20 mouse cellular contexts compared by ENCODE assay signal in genomic region chr2:127775013-127775412, GRCm38 (mm10). TPM values are rescaled to one million over a fixed set of nuclear protein-coding genes. Genes with fewer than 3 reads are reported as not detected.
DNase-seq lines count a peak whose midpoint lies in the region; ATAC-seq and TF ChIP-seq lines count a peak whose summit lies in the region.
"Had no signal": no experiment of that assay in that cellular context is flagged by ENCODE, and none has a peak within 500 bp of the region (broad histone marks: within the 10 kb centered on the region; RNA-seq: fewer than 3 reads in every experiment).

No protein-coding gene starts in this region.

- H3K9ac ChIP-seq in midbrain, embryonic 13.5 days (replicated peaks): no peak overlapping the region
- H3K9ac ChIP-seq in neural tube, embryonic 12.5 days: no peak overlapping the region
- H3K9ac ChIP-seq: limb, embryonic 12.5 days had no signal

- peaks cover 33% of the 10 kb centered on the region for H3K36me3 ChIP-seq in midbrain, embryonic 13.5 days
- H3K36me3 ChIP-seq in neural tube, embryonic 12.5 days: peaks cover 29% of the 10 kb centered on the region

- H3K4me3 ChIP-seq in layer of hippocampus, adult 2 months: no peak overlapping the region
- no peak overlapping the region for H3K4me3 ChIP-seq in midbrain, embryonic 13.5 days (replicated peaks)
- H3K4me3 ChIP-seq in neural tube, embryonic 12.5 days: no peak overlapping the region
- H3K4me3 ChIP-seq: limb, embryonic 12.5 days; megakaryocyte, embryonic 14.5 days; myocyte had no signal

- peaks cover 10% of the 10 kb centered on the region for H3K4me1 ChIP-seq in midbrain, embryonic 13.5 days (replicated peaks)
- no peaks in the 10 kb centered on the region for H3K4me1 ChIP-seq in neural tube, embryonic 12.5 days
- H3K4me1 ChIP-seq: limb, embryonic 12.5 days had no signal

- TF ChIP-seq CTCF in layer of hippocampus, adult 2 months (conservative IDR thresholded peaks at IDR 0.05): no peak

- intact Hi-C loops in gastrocnemius, postnatal 14 days (cut with DNase I; ENCODE audit: low total_unique reads): no loop called here

- peak; percentile 65 for ATAC-seq in midbrain, embryonic 13.5 days
- peak; percentile 88 for ATAC-seq in neural tube, embryonic 12.5 days (ENCODE audit: low FRiP score, low read depth)

- no peaks in the 10 kb centered on the region for H3K9me3 ChIP-seq in midbrain, embryonic 13.5 days
- no peaks in the 10 kb centered on the region for H3K9me3 ChIP-seq in neural tube, embryonic 12.5 days
- H3K9me3 ChIP-seq: limb, embryonic 12.5 days; liver, embryonic 12.5 days; megakaryocyte, embryonic 14.5 days had no signal

- peak; percentile 42 for DNase-seq in gastrocnemius, adult 18-20 months (ENCODE audit: low spot score)
- no peak for DNase-seq in gastrocnemius, postnatal 14 days
- DNase-seq in layer of hippocampus, adult 2 months (ENCODE audit: low spot score in 2 of 2): no peak
- no peak for DNase-seq in layer of hippocampus, adult 18-20 months (ENCODE audit: low spot score in 2 of 2)
- no peak for DNase-seq in Muller cell, postnatal 12 days (ENCODE audit: inconsistent ontology term)
- no peak for DNase-seq in yolk sac, embryonic 10.5 days (ENCODE audit: low spot score)
- DNase-seq: adrenal gland, postnatal 10 days; cerebellum, adult 11-12 months; cerebellum, postnatal 14 days; heart, postnatal 4 days; kidney, adult 11 months; lung, adult 2 months; thymus, postnatal 4 days had no signal

- peak overlapping the region; percentile 53; the same call in 1 of the 2 replicates for H3K27ac ChIP-seq in layer of hippocampus, adult 2 months
- H3K27ac ChIP-seq in midbrain, embryonic 13.5 days: peak overlapping the region; percentile 68; the same call in 1 of the 2 replicates
- no peak overlapping the region for H3K27ac ChIP-seq in neural tube, embryonic 12.5 days
- H3K27ac ChIP-seq: limb, embryonic 12.5 days had no signal

- H3K4me2 ChIP-seq in midbrain, embryonic 13.5 days (replicated peaks): no peak overlapping the region
- no peak overlapping the region for H3K4me2 ChIP-seq in neural tube, embryonic 12.5 days (replicated peaks)
- H3K4me2 ChIP-seq: limb, embryonic 12.5 days had no signal

- no peaks in the 10 kb centered on the region for H3K27me3 ChIP-seq in midbrain, embryonic 13.5 days
- H3K27me3 ChIP-seq in neural tube, embryonic 12.5 days (replicated peaks): no peaks in the 10 kb centered on the region
- H3K27me3 ChIP-seq: limb, embryonic 12.5 days; liver, embryonic 12.5 days had no signal

- WGBS in midbrain, embryonic 13.5 days: 57% methylated on average over 3 of the region's 3 CpGs
- WGBS in neural tube, embryonic 12.5 days: 72% methylated on average over 3 of the region's 3 CpGs

RNA-seq across cellular contexts. Expression of gene Nphp1, which starts 13.7 kb away (rescaled TPM):
- total RNA-seq in gastrocnemius, adult 18-20 months (2021): 10 to 100 TPM; 21.9 to 23.8 TPM
- total RNA-seq in gastrocnemius, postnatal 14 days (2021): 10 to 100 TPM; 13.7 to 15.4 TPM
- 10 to 100 TPM; 21.4 to 25.0 TPM for total RNA-seq in layer of hippocampus, adult 2 months (2021)
- 10 to 100 TPM; 18.7 to 21.6 TPM for total RNA-seq in layer of hippocampus, adult 18-20 months (2021)
- polyA plus RNA-seq in midbrain, embryonic 13.5 days (2015; fragmentation: Nextera tagmentation; extraction: Ambion mirVana): 20.4 and 21.7 TPM in 2 replicates
- polyA plus RNA-seq in neural tube, embryonic 12.5 days (2016; fragmentation: Nextera tagmentation; extraction: Ambion mirVana): 21.3 and 24.6 TPM in 2 replicates

RNA-seq across cellular contexts. Expression of gene Mtln, which starts 17.3 kb away (rescaled TPM):
- total RNA-seq in gastrocnemius, adult 18-20 months (2021): 100 to 1,000 TPM; 121 to 130 TPM
- 10 to 100 TPM; 77.4 to 77.8 TPM for total RNA-seq in gastrocnemius, postnatal 14 days (2021)
- 10 to 100 TPM; 52.6 to 55.4 TPM for total RNA-seq in layer of hippocampus, adult 2 months (2021)
- total RNA-seq in layer of hippocampus, adult 18-20 months (2021): 10 to 100 TPM; 53.9 to 58.1 TPM
- polyA plus RNA-seq in midbrain, embryonic 13.5 days (2015; fragmentation: Nextera tagmentation; extraction: Ambion mirVana): 29.5 and 32.1 TPM in 2 replicates
- polyA plus RNA-seq in neural tube, embryonic 12.5 days (2016; fragmentation: Nextera tagmentation; extraction: Ambion mirVana): 26.6 and 26.7 TPM in 2 replicates

RNA-seq across cellular contexts. Expression of gene Mall, which starts 45.3 kb away (rescaled TPM):
- total RNA-seq in gastrocnemius, adult 18-20 months (2021): 1 to 10 TPM; 2.2 to 4.9 TPM
- 1 to 10 TPM; 4.2 to 4.3 TPM for total RNA-seq in gastrocnemius, postnatal 14 days (2021)
- under 1 TPM; 0.47 to 0.54 TPM for total RNA-seq in layer of hippocampus, adult 2 months (2021)
- 1 to 10 TPM in 1 of 2 experiments, under 1 TPM in 1; 0.87 to 1.1 TPM for total RNA-seq in layer of hippocampus, adult 18-20 months (2021)
- polyA plus RNA-seq in midbrain, embryonic 13.5 days (2015; fragmentation: Nextera tagmentation; extraction: Ambion mirVana): 0.61 and 0.82 TPM in 2 replicates
- polyA plus RNA-seq in neural tube, embryonic 12.5 days (2016; fragmentation: Nextera tagmentation; extraction: Ambion mirVana): 1.0 and 1.1 TPM in 2 replicates
- total RNA-seq: granulocyte monocyte progenitor cell, adult 5-6 weeks had no signal
- polyA plus RNA-seq: liver, embryonic 12.5 days; myocyte had no signal

RNA-seq across cellular contexts. Expression of gene Bub1, which starts 56.7 kb away (rescaled TPM):
- total RNA-seq in gastrocnemius, adult 18-20 months (2021): not detected
- 1 to 10 TPM; 1.5 to 2.1 TPM for total RNA-seq in gastrocnemius, postnatal 14 days (2021)
- under 1 TPM; 0.25 to 0.77 TPM for total RNA-seq in layer of hippocampus, adult 2 months (2021)
- under 1 TPM; 0.20 to 0.35 TPM for total RNA-seq in layer of hippocampus, adult 18-20 months (2021)
- 24.4 and 26.4 TPM in 2 replicates for polyA plus RNA-seq in midbrain, embryonic 13.5 days (2015; fragmentation: Nextera tagmentation; extraction: Ambion mirVana)
- 45.3 and 48.6 TPM in 2 replicates for polyA plus RNA-seq in neural tube, embryonic 12.5 days (2016; fragmentation: Nextera tagmentation; extraction: Ambion mirVana)
